Mouse (Mus musculus) midbrain, embryonic 15.5 days (tissue): ENCODE measurements at regions not wholly inside any gene's neighbourhood (a gene's known extent, or its start where the extent isn't known, plus 50 kb on each side); places are given as distances from the start of the nearest gene placed in this dataset.

ENCODE experiments used
- ATAC-seq: fragments of 200-750 bp; cut with Nextera tagmentation; replicated peaks from 2 replicates; pipeline ENCODE4 v1.8.0; 2017; ENCODE audit warnings: moderate TSS enrichment
- H3K27ac ChIP-seq: fragments of 300-500 bp; sonication (generic); 2 replicates; pipeline ENCODE4 v1.5.1; 2015; ENCODE audit warnings: mild to moderate bottlenecking, inconsistent platforms
- H3K27me3 ChIP-seq: fragments of 300-500 bp; sonication (generic); replicated peaks from 2 replicates; pipeline ENCODE4 v1.6.1; 2015; ENCODE audit warnings: inconsistent platforms
- H3K36me3 ChIP-seq: fragments of 300-500 bp; sonication (generic); replicated peaks from 2 replicates; pipeline ENCODE4 v1.6.1; 2015; ENCODE audit warnings: inconsistent platforms
- H3K4me1 ChIP-seq: fragments of 300-500 bp; sonication (generic); 2 replicates; pipeline ENCODE4 v1.6.1; 2015; ENCODE audit warnings: inconsistent platforms
- H3K4me2 ChIP-seq: fragments of 300-500 bp; sonication (generic); 2 replicates; pipeline ENCODE4 v1.6.1; 2015; ENCODE audit warnings: inconsistent platforms, mild to moderate bottlenecking, moderate library complexity
- H3K4me3 ChIP-seq: fragments of 300-500 bp; sonication (generic); 2 replicates; pipeline ENCODE4 v1.5.1; 2015; ENCODE audit warnings: mild to moderate bottlenecking, inconsistent platforms
- H3K9ac ChIP-seq: fragments of 300-500 bp; sonication (generic); 2 replicates; pipeline ENCODE4 v1.6.1; 2015; ENCODE audit warnings: mild to moderate bottlenecking, inconsistent platforms
- H3K9me3 ChIP-seq: fragments of 300-500 bp; sonication (generic); 2 replicates; pipeline ENCODE4 v1.6.1; 2016; ENCODE audit warnings: inconsistent platforms
- WGBS: fragments of 180-500 bp; shearing (Covaris S2); methylation state at CpG from one replicate; pipeline ENCODE4 v1.1.7; 2015; ENCODE audit warnings: mixed read lengths; 5-methylcytosine and 5-hydroxymethylcytosine counted together

- Histone ChIP-seq H3K9ac (no peak overlapping the region), H3K36me3 (no peaks in the 10 kb centered on the region), H3K27ac (no peak overlapping the region), H3K4me2 (peak overlapping the region; percentile 54), H3K27me3 (peaks cover 7% of the 10 kb centered on the region; the same call in 1 of the 2 replicates), H3K9me3 (no peaks in the 10 kb centered on the region), H3K4me1 (no peaks in the 10 kb centered on the region), H3K4me3 (peak overlapping the region; percentile 42; the same call in 1 of the 2 replicates)
- ATAC-seq, result no peak
- WGBS, result 76% methylated on average over 10 of the region's 10 CpGs
Measured at GRCm38 (mm10) chr2:10826134-10826767, 345.7 kb upstream of the Prkcq start.

DNA sequence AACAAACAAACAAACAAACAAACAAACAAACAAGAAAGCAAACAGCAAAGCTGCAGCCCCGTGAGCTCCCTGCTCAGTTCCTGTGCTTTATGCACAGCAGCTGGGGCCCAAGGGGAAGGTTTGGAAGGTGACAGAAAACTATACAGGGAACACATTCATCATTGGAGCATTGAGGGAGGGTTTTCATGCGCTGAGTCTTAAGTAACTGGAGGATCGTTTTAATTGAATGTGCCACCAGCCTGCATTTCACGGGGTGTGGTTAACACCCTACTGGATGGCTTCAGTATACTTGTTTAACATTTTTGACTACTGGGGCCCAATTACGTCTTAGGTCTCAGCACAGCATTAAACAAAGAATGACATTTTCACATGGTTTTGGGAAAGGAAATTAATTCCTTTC is 331.9 kb upstream of the Prkcq start:
- no peak for ATAC-seq
- H3K4me2 ChIP-seq, result no peak overlapping the region
- no peak overlapping the region for H3K27ac ChIP-seq
- H3K4me1 ChIP-seq, result no peaks in the 10 kb centered on the region
- no peaks in the 10 kb centered on the region for H3K27me3 ChIP-seq
- no peak overlapping the region for H3K4me3 ChIP-seq
- H3K9ac ChIP-seq, result no peak overlapping the region
- 53% methylated on average over 5 of the region's 5 CpGs for WGBS
- no peaks in the 10 kb centered on the region for H3K36me3 ChIP-seq
- no peaks in the 10 kb centered on the region for H3K9me3 ChIP-seq

DNA sequence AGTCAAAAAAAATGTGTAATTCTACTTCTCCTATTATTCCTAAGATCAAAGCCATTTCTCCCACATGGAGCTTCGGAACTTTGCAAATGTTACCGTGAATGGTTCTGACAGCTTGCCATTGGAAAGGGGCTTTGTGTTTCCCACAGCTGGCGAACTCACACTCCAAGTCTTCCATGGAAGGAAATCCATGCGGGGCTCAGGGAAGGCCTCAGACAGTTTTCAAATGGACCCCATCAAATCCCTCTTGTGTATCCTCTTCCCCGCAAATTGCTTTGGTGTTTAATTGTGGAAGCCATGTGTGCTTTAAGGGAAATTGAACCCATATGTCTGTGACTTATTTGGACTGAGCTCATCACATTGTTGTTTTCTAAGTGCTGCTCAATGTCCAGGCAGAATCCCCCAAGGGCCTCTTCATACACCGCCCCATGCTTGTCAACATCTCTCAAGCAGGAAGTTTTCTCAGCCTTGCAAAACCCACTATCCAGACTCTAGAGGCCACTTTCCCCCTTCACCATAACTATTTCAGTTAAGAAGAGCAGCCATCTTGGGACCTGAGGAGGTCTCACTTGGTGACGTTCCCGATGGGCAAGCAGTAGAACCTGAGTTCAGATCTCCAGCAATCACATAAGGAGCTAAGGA is 310.1 kb upstream of the Prkcq start:
- H3K27me3 ChIP-seq, result no peaks in the 10 kb centered on the region
- no peaks in the 10 kb centered on the region for H3K36me3 ChIP-seq
- no peak overlapping the region for H3K27ac ChIP-seq
- no peak for ATAC-seq
- no peaks in the 10 kb centered on the region for H3K4me1 ChIP-seq
- no peak overlapping the region for H3K9ac ChIP-seq
- H3K4me2 ChIP-seq, result no peak overlapping the region
- H3K4me3 ChIP-seq, result no peak overlapping the region
- no peaks in the 10 kb centered on the region for H3K9me3 ChIP-seq
- 62% methylated on average over 8 of the region's 8 CpGs for WGBS

DNA sequence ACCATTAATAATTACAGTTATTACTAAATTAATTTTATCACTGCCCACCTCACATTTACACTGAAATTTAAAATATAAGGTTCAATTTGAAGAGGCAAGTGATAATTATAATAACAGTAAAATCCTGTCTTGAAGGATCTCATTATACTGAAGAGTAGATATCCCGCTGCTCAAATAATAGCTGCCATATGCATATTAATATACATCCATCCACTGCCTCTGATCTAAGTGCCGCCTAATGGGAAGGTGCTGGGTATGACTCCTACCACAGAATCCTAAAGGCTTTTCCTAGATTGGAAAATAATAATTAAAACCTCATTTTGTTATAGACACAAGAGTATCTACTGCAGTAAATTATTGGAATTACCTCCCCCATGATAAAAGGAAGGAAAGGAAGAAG is 307.5 kb upstream of the Prkcq start:
- H3K9me3 ChIP-seq, result no peaks in the 10 kb centered on the region
- H3K27me3 ChIP-seq, result no peaks in the 10 kb centered on the region
- 74% methylated on average over 2 of the region's 2 CpGs for WGBS
- H3K27ac ChIP-seq, result no peak overlapping the region
- H3K9ac ChIP-seq, result no peak overlapping the region
- no peak for ATAC-seq
- no peak overlapping the region for H3K4me3 ChIP-seq
- no peaks in the 10 kb centered on the region for H3K4me1 ChIP-seq
- no peak overlapping the region for H3K4me2 ChIP-seq
- H3K36me3 ChIP-seq, result no peaks in the 10 kb centered on the region

- Histone ChIP-seq H3K9ac (no peak overlapping the region), H3K36me3 (no peaks in the 10 kb centered on the region), H3K4me2 (no peak overlapping the region), H3K4me3 (no peak overlapping the region), H3K27me3 (no peaks in the 10 kb centered on the region), H3K9me3 (no peaks in the 10 kb centered on the region), H3K4me1 (no peaks in the 10 kb centered on the region), H3K27ac (no peak overlapping the region)
- WGBS, result 91% methylated on average over 4 of the region's 4 CpGs
- no peak for ATAC-seq
Measured at GRCm38 (mm10) chr2:10874303-10874702, 297.6 kb upstream of the Prkcq start.

DNA sequence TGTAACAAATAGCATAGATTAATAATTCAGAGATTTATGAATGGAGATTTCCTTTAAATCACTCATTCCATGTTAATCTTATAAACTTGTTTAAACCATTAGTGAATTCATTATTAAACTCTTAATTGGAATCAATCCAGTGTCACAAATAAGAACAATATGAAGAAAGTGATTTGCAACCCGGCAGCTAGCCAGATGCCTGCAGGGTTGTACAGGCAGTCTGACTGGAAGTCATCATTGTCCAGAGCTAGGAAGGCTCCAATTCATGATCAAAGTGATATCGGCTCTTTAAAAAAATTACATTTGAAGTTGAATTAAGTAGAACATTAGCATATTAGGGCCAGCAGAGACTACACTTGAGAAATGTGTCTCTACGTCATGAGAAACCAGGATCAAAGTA is 270.0 kb upstream of the Prkcq start:
- no peaks in the 10 kb centered on the region for H3K4me1 ChIP-seq
- 61% methylated on average over 3 of the region's 3 CpGs for WGBS
- no peaks in the 10 kb centered on the region for H3K9me3 ChIP-seq
- no peak overlapping the region for H3K27ac ChIP-seq
- ATAC-seq, result no peak
- H3K4me2 ChIP-seq, result no peak overlapping the region
- no peak overlapping the region for H3K9ac ChIP-seq
- no peaks in the 10 kb centered on the region for H3K36me3 ChIP-seq
- no peak overlapping the region for H3K4me3 ChIP-seq
- no peaks in the 10 kb centered on the region for H3K27me3 ChIP-seq

DNA sequence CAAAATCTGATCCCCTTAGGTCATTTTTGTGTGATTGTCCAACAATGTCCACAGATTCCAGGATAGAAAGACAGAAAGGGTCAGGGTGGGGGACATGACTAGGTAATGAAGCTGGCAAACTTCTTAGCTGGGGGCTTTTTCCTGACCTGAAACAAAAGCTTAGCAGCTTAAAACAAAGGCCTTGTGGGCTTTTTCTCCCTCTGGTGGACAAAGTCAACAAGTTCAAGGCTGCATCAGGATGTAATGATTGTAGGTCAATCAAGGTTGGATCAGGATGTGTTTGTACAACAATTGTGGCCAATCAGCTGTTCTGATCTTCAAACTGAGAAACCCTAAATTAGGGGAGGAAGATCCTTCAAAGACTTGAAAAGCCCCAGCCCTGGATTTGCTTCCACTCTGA is 252.0 kb upstream of the Prkcq start:
- no peak overlapping the region for H3K9ac ChIP-seq
- no peaks in the 10 kb centered on the region for H3K36me3 ChIP-seq
- H3K9me3 ChIP-seq, result no peaks in the 10 kb centered on the region
- no peaks in the 10 kb centered on the region for H3K27me3 ChIP-seq
- no peak overlapping the region for H3K4me3 ChIP-seq
- no peak overlapping the region for H3K27ac ChIP-seq
- ATAC-seq, result no peak
- H3K4me2 ChIP-seq, result no peak overlapping the region
- peaks cover 14% of the 10 kb centered on the region for H3K4me1 ChIP-seq

DNA sequence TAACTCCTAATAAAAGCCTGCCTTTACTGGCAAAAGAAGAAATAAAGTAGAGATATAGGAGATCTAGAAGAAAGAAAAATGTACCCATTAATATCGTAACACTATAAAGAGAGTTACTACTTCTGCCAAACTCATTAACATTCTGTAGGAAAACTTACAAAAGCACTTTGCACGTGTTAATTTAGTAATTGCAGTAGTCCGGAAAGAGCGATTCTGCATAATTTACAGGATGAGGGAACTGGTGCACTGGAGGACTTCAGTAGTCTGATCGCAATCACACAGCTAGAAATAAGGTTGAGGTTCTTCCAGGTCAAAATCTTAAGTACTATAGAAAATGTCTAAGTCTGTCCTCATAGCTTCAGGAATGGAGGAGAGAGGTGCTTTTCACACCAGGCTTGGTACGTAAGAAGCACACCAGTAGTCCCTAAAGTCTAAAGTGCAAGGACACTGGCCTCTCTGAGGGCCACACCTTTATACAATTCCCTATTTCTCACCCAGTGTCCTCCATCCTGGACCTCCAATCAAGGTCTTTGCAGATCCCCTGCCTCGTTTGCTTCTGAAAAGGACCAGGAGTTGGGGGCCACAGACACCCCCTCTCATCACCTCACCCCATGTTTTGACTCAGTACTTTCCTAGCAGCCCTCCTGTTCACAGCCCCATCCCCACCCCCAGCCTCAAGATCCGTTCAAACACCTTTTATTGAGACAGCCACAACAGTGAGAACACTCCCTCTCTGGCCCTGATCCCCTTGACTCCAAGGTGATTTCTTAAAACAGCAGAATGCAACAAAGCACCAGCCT is 251.0 kb upstream of the Prkcq start:
- 56% methylated on average over 8 of the region's 8 CpGs for WGBS
- Histone ChIP-seq H3K9me3 (no peaks in the 10 kb centered on the region), H3K9ac (no peak overlapping the region), H3K4me3 (no peak overlapping the region), H3K36me3 (no peaks in the 10 kb centered on the region), H3K27ac (peak overlapping the region; percentile 29; the same call in 1 of the 2 replicates), H3K27me3 (no peaks in the 10 kb centered on the region), H3K4me1 (peaks cover 18% of the 10 kb centered on the region), H3K4me2 (peak overlapping the region; percentile 34)
- peak; percentile 55 for ATAC-seq

- Histone ChIP-seq H3K4me1 (peaks cover 18% of the 10 kb centered on the region), H3K9ac (no peak overlapping the region), H3K4me3 (peak overlapping the region; percentile 13; the same call in 1 of the 2 replicates), H3K27me3 (no peaks in the 10 kb centered on the region), H3K36me3 (no peaks in the 10 kb centered on the region), H3K4me2 (peak overlapping the region; percentile 34), H3K27ac (peak overlapping the region; percentile 29; the same call in 1 of the 2 replicates), H3K9me3 (no peaks in the 10 kb centered on the region)
- peak; percentile 63 for ATAC-seq
- 27% methylated on average over 13 of the region's 13 CpGs for WGBS
Measured at GRCm38 (mm10) chr2:10921486-10922450, 250.1 kb upstream of the Prkcq start.

GRCm38 (mm10) chr2:10923984-10924383 is 247.9 kb upstream of the Prkcq start:
- Histone ChIP-seq H3K9ac (no peak overlapping the region), H3K36me3 (no peaks in the 10 kb centered on the region), H3K4me1 (peaks cover 18% of the 10 kb centered on the region), H3K27ac (no peak overlapping the region), H3K9me3 (no peaks in the 10 kb centered on the region), H3K27me3 (no peaks in the 10 kb centered on the region), H3K4me2 (no peak overlapping the region), H3K4me3 (no peak overlapping the region)
- WGBS, result 84% methylated on average over 4 of the region's 4 CpGs
- ATAC-seq, result no peak

DNA sequence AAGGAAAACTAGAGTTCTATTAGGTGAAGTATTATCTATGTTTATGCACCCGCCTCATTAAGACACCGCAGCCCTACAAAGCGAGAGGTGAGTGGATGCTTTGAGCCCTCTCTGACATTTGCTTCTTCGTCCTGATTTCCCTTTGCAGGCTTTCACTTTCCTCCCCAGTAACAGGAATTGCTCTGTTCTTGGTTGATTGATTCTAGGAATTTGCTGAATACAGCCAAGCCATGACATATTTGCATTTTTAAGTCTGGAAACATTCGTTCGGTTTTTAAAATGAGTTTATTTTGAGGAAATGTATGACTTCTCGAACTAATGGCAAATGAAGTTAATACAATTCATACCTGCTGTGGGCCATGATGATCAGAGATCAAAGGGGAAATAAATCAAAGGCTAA is 246.5 kb upstream of the Prkcq start:
- Histone ChIP-seq H3K4me2 (no peak overlapping the region), H3K4me1 (peaks cover 18% of the 10 kb centered on the region), H3K4me3 (no peak overlapping the region), H3K9me3 (no peaks in the 10 kb centered on the region), H3K27me3 (no peaks in the 10 kb centered on the region), H3K27ac (no peak overlapping the region), H3K9ac (no peak overlapping the region), H3K36me3 (no peaks in the 10 kb centered on the region)
- 42% methylated on average over 7 of the region's 7 CpGs for WGBS
- ATAC-seq, result no peak

DNA sequence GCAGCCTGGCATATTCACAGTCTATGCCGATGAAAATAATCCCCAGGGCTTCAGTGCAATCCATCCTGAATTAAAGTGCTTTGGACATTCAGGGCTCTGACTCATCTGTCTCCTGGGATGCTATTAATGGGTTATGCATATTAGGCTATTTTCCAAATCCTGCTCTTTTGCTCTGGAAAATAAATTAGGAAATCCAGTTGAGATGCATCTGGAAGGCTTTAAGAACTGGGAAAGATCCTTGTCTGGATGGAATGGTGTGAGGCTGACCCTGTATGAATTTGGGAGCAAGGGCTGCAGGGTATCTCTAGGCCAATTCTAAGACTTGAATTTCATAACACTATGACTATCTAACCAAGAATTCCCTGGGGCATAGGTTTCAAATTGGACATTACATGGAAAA is 234.5 kb upstream of the Prkcq start:
- 20% methylated on average over 1 of the region's 1 CpGs for WGBS
- ATAC-seq, result no peak
- no peak overlapping the region for H3K9ac ChIP-seq
- H3K4me3 ChIP-seq, result no peak overlapping the region
- H3K27me3 ChIP-seq, result no peaks in the 10 kb centered on the region
- no peaks in the 10 kb centered on the region for H3K36me3 ChIP-seq
- no peaks in the 10 kb centered on the region for H3K9me3 ChIP-seq
- no peak overlapping the region for H3K27ac ChIP-seq
- no peaks in the 10 kb centered on the region for H3K4me1 ChIP-seq
- no peak overlapping the region for H3K4me2 ChIP-seq
